Mouse (Mus musculus) left cerebral cortex, adult 18-20 months (tissue): ENCODE measurements around the gene Hpn. TPM values are rescaled to one million over a fixed set of nuclear protein-coding genes. Genes with fewer than 3 reads are reported as not detected.

ENCODE experiments used
- DNase-seq, 2 experiments: peaks; one replicate each; pipeline ENCODE4 v3.0.0; 2021 to 2022; ENCODE audit warnings: low spot score in 2 of 2, mixed read lengths in 1 of 2
- total RNA-seq, 2 experiments: library from RNA; stranded (reverse); gene quantifications; 2 replicates each; pipeline ENCODE4 v1.2.3; 2021

Gene Hpn
- total RNA-seq, 2 experiments from 2014 or later, result 4.6 to 4.8 TPM

GRCm38 (mm10) chr7:31056448-31056847 lies 58.6 kb downstream of the Hpn start:
- DNase-seq, result no peak

GRCm38 (mm10) chr7:31055883-31056282 lies 59.2 kb downstream of the Hpn start:
- no peak for DNase-seq

- no peak for DNase-seq
Measured at GRCm38 (mm10) chr7:31055354-31055824, 59.7 kb downstream of the Hpn start.

GRCm38 (mm10) chr7:31054661-31055320 lies 60.3 kb downstream of the Hpn start:
- no peak for DNase-seq

GRCm38 (mm10) chr7:31053882-31054447 lies 61.1 kb downstream of the Hpn start:
- DNase-seq, result no peak

GRCm38 (mm10) chr7:31052636-31053434 lies 62.3 kb downstream of the Hpn start:
- DNase-seq, result peak; percentile 69 to 85

- peak in 1 of 2 experiments; percentile 25 for DNase-seq
Measured at GRCm38 (mm10) chr7:31052251-31052635, 62.8 kb downstream of the Hpn start.

- peak in 1 of 2 experiments; percentile 33 for DNase-seq
Measured at GRCm38 (mm10) chr7:31051321-31052021, 63.6 kb downstream of the Hpn start, which contains the start of gene Fxyd7. TSS of gene Fxyd7 (minus strand) at chr7:31051467.

GRCm38 (mm10) chr7:31050921-31051320 lies 64.2 kb downstream of the Hpn start:
- peak; percentile 69 to 70 for DNase-seq

GRCm38 (mm10) chr7:31050487-31050886 lies 64.6 kb downstream of the Hpn start:
- no peak for DNase-seq

GRCm38 (mm10) chr7:31049846-31050281 lies 65.2 kb downstream of the Hpn start:
- DNase-seq, result peak; percentile 62 to 70

- DNase-seq, result peak; percentile 48 to 64
Measured at GRCm38 (mm10) chr7:31049135-31049845, 65.8 kb downstream of the Hpn start.

Other genes starting within 250 kb of the Hpn start
- under 1 TPM in 1 of 2 experiments, not detected in 1; 0.09 TPM for gene Cd22, start 234.9 kb downstream of the Hpn start, total RNA-seq
- gene Mag, start 200.4 kb downstream of the Hpn start, total RNA-seq, result 100 to 1,000 TPM in 1 of 2 experiments, 10 to 100 TPM in 1; 91.4 to 101 TPM
- not detected for gene Hamp2, start 190.6 kb downstream of the Hpn start, total RNA-seq
- not detected for gene Hamp, start 171.3 kb downstream of the Hpn start, total RNA-seq
- gene Usf2, start 158.5 kb downstream of the Hpn start, total RNA-seq, result 100 to 1,000 TPM; 123 to 124 TPM
- gene Lsr, start 141.8 kb downstream of the Hpn start, total RNA-seq, result 10 to 100 TPM in 1 of 2 experiments, 1 to 10 TPM in 1; 8.2 to 10.7 TPM
- under 1 TPM in 1 of 2 experiments, not detected in 1; 0.28 TPM for gene Fam187b, start 141.5 kb downstream of the Hpn start, total RNA-seq
- gene Fxyd5, start 72.8 kb downstream of the Hpn start, total RNA-seq, result 10 to 100 TPM; 35.5 to 36.7 TPM
- gene Fxyd7, start 63.8 kb downstream of the Hpn start, total RNA-seq, result 100 to 1,000 TPM; 148 to 187 TPM
- 10 to 100 TPM; 74.1 to 90.2 TPM for gene Fxyd1, start 58.1 kb downstream of the Hpn start, total RNA-seq
- 10 to 100 TPM; 32.9 to 35.9 TPM for gene Lgi4, start 55.9 kb downstream of the Hpn start, total RNA-seq
- 1 to 10 TPM in 1 of 2 experiments, not detected in 1; 1.2 TPM for gene Fxyd3, start 38.6 kb downstream of the Hpn start, total RNA-seq
- 100 to 1,000 TPM; 805 to 862 TPM for gene Scn1b, start 11.7 kb upstream of the Hpn start, total RNA-seq
- 100 to 1,000 TPM; 105 to 106 TPM for gene Gramd1a, start 40.6 kb upstream of the Hpn start, total RNA-seq
- gene Scgb2b2, start 175.2 kb upstream of the Hpn start, total RNA-seq, result not detected
- not detected for gene Scgb1b2, start 176.5 kb upstream of the Hpn start, total RNA-seq
- gene Scgb2b3, start 246.8 kb upstream of the Hpn start, total RNA-seq, result not detected